Comparison of ENCODE assay signal across 7 mouse cellular contexts in genomic region chr12:16342030-16342429, GRCm38 (mm10).
DNase-seq lines count a peak whose midpoint lies in the region; ATAC-seq and TF ChIP-seq lines count a peak whose summit lies in the region.
"Not testable (repeated sequence)": the region's sequence is repeated elsewhere in the genome, so short reads cannot be mapped to it uniquely, and the experiment has no call there.

No protein-coding gene starts in this region.

- not testable (repeated sequence) for H3K4me2 ChIP-seq in CH12.LX (ENCODE audit: insufficient read depth, low read depth, poor library complexity, severe bottlenecking); midbrain, postnatal 0 days (ENCODE audit: low read depth, low read length, poor library complexity, severe bottlenecking)

- in situ Hi-C loops in CH12.LX (cut with MboI; ENCODE audit: low pct_ligation_motif_present, low pct_unique_long_range_greater_than_20kb, low sequenced_read_pairs): not testable (repeated sequence)

- TF ChIP-seq RAD21 in CH12.LX (IDR thresholded peaks at IDR 0.05; ENCODE audit: low read depth, low read length): peak; percentile 54
- TF ChIP-seq RAD21 in MEL (IDR thresholded peaks at IDR 0.05; ENCODE audit: low read depth, low read length): not testable (repeated sequence)

- H3K27ac ChIP-seq in CH12.LX (ENCODE audit: insufficient read depth, low read depth); MEL (ENCODE audit: control insufficient read depth, low read depth, low read length); layer of hippocampus, adult 2 months; midbrain, postnatal 0 days (ENCODE audit: low read depth, low read length); testis, adult 2 months (ENCODE audit: control insufficient read depth, insufficient read depth, low read depth, low read length): not testable (repeated sequence)

- TF ChIP-seq EP300 in CH12.LX (IDR thresholded peaks at IDR 0.05; ENCODE audit: low read length); MEL (IDR thresholded peaks at IDR 0.05; ENCODE audit: low read depth in 1 of 2, low read length in 2 of 2): not testable (repeated sequence)

- H3K9ac ChIP-seq in CH12.LX (ENCODE audit: insufficient read depth, low read depth); MEL (ENCODE audit: control insufficient read depth, low read depth, low read length, poor library complexity, severe bottlenecking); midbrain, postnatal 0 days (replicated peaks; ENCODE audit: low read length, poor library complexity, severe bottlenecking): not testable (repeated sequence)

- not testable (repeated sequence) for TF ChIP-seq POLR2A in CH12.LX (IDR thresholded peaks at IDR 0.05; ENCODE audit: low read depth, low read length); MEL (IDR thresholded peaks at IDR 0.05; ENCODE audit: control insufficient read depth in 1 of 2, insufficient read depth in 1 of 2, low read depth in 1 of 2, low read length in 2 of 2, poor library complexity in 1 of 2); testis, adult 2 months (IDR thresholded peaks at IDR 0.05; ENCODE audit: control insufficient read depth, low read depth, low read length)

- TF ChIP-seq CTCF in CH12.LX (conservative IDR thresholded peaks at IDR 0.05 in 1 of 2, IDR thresholded peaks at IDR 0.05 in 1 of 2; ENCODE audit: low read depth in 2 of 2, low read length in 2 of 2): peak in 1 of 2 experiments; percentile 55; a peak in 3 of 4 replicates
- peak; percentile 8 to 19 (median 17); a peak in 3 of 6 replicates for TF ChIP-seq CTCF in MEL (IDR thresholded peaks at IDR 0.05 in 2 of 3, conservative IDR thresholded peaks at IDR 0.05 in 1 of 3; ENCODE audit: control insufficient read depth in 1 of 3, insufficient read depth in 1 of 3, low read depth in 2 of 3, low read length in 3 of 3, poor library complexity in 1 of 3, severe bottlenecking in 1 of 3)
- peak; percentile 7; the same call in 1 of the 2 replicates for TF ChIP-seq CTCF in layer of hippocampus, adult 2 months (conservative IDR thresholded peaks at IDR 0.05)
- TF ChIP-seq CTCF in midbrain, postnatal 0 days (IDR thresholded peaks at IDR 0.05): peak; percentile 22; the same call in 1 of the 2 replicates
- peak; percentile 15; the same call in 1 of the 2 replicates for TF ChIP-seq CTCF in testis, adult 2 months (IDR thresholded peaks at IDR 0.05; ENCODE audit: control insufficient read depth, insufficient read depth, insufficient replicate concordance, low read depth, low read length)

- H3K4me1 ChIP-seq in CH12.LX (ENCODE audit: control insufficient read depth in 1 of 2, insufficient read depth in 2 of 2): peaks cover 0 to 13% of the 10 kb centered on the region in 2 experiments; a peak in 2 of 4 replicates
- H3K4me1 ChIP-seq in MEL (ENCODE audit: control insufficient read depth in 1 of 2, insufficient read depth in 2 of 2, low read length in 2 of 2); midbrain, postnatal 0 days (ENCODE audit: insufficient read depth, low read length); testis, adult 2 months (ENCODE audit: control insufficient read depth, insufficient read depth, low read length): not testable (repeated sequence)

- H3K79me2 ChIP-seq in CH12.LX (replicated peaks; ENCODE audit: control insufficient read depth, extremely low read depth, insufficient read depth, poor library complexity, severe bottlenecking); MEL (ENCODE audit: control insufficient read depth, insufficient read depth, low read length, poor library complexity): not testable (repeated sequence)

- not testable (repeated sequence) for H3K36me3 ChIP-seq in CH12.LX (replicated peaks in 1 of 2; ENCODE audit: control insufficient read depth in 1 of 2, insufficient read depth in 1 of 2, low read length in 1 of 2); MEL (ENCODE audit: control insufficient read depth in 1 of 2, insufficient read depth in 2 of 2, low read length in 2 of 2); midbrain, postnatal 0 days (ENCODE audit: insufficient read depth, low read length); testis, adult 2 months (ENCODE audit: control insufficient read depth, insufficient read depth, low read length)

- ATAC-seq in midbrain, postnatal 0 days (ENCODE audit: low FRiP score): not testable (repeated sequence)

- not testable (repeated sequence) for H3K4me3 ChIP-seq in CH12.LX (replicated peaks in 1 of 3; ENCODE audit: low read depth in 2 of 3, low read length in 2 of 3, poor library complexity in 1 of 3); MEL (ENCODE audit: control insufficient read depth in 1 of 2, insufficient read depth in 1 of 2, low read depth in 2 of 2, low read length in 2 of 2); layer of hippocampus, adult 2 months; midbrain, postnatal 0 days (ENCODE audit: low read depth, low read length); testis, adult 2 months (ENCODE audit: control insufficient read depth, low read depth, low read length)

- dilution Hi-C loops in CH12.LX (cut with MboI; ENCODE audit: extremely low pct_ligation_motif_present, extremely low pct_unique_long_range_greater_than_20kb, low sequenced_read_pairs): not testable (repeated sequence)

- H3K9me3 ChIP-seq in CH12.LX (replicated peaks; ENCODE audit: low read length); MEL (replicated peaks; ENCODE audit: insufficient read depth, low read length); midbrain, postnatal 0 days (ENCODE audit: low read length): not testable (repeated sequence)

- not testable (repeated sequence) for H3K27me3 ChIP-seq in CH12.LX (replicated peaks); MEL (ENCODE audit: control insufficient read depth in 1 of 2, insufficient read depth in 2 of 2, low read length in 2 of 2); midbrain, postnatal 0 days (ENCODE audit: insufficient read depth, low read length); testis, adult 2 months (ENCODE audit: control insufficient read depth, insufficient read depth, low read length)

- WGBS in midbrain, postnatal 0 days: 59% methylated on average over 2 of the region's 2 CpGs

- DNase-seq in 416B (ENCODE audit: low read depth) (peak; percentile 51), CH12.LX (ENCODE audit: extremely low read depth) (peak; percentile 35), MEL (ENCODE audit: low read depth, low spot score) (peak; percentile 24)
- peak; percentile 9 for DNase-seq in embryo, embryonic 10 days (ENCODE audit: low spot score)
- not testable (repeated sequence) for DNase-seq in layer of hippocampus, adult 2 months (ENCODE audit: low spot score in 2 of 2); midbrain, postnatal 0 days (ENCODE audit: low spot score)

TF ChIP-seq in CH12.LX, 34 proteins besides CTCF, POLR2A, EP300 and RAD21:
- TF ChIP-seq ZNF384 (IDR thresholded peaks at IDR 0.05; ENCODE audit: low read depth, low read length) (peak; percentile 43), SMC3 (IDR thresholded peaks at IDR 0.05; ENCODE audit: low read depth, low read length) (peak; percentile 50)

TF ChIP-seq in MEL, 35 proteins besides CTCF, POLR2A, EP300 and RAD21:
- TF ChIP-seq SMC3 (IDR thresholded peaks at IDR 0.05; ENCODE audit: low read depth, low read length): 0 out of 2 replicates have a peak, but pooled peaks have one; percentile 11
